Mouse (Mus musculus) megakaryocyte, adult 5-6 weeks (primary cell): ENCODE data around the gene Shb. TPM values are rescaled to one million over a fixed set of nuclear protein-coding genes. Genes with fewer than 3 reads are reported as not detected.
A peak's percentile ranks its signal among the peaks of the same experiment; 100 is the strongest.
"Not testable (repeated sequence)": the region's sequence is repeated elsewhere in the genome, so short reads cannot be mapped to it uniquely, and the experiment has no call there.

Source experiments
- ATAC-seq: 2 replicates; pipeline ENCODE4 v1.8.0; 2016; ENCODE audit warnings: mild to moderate bottlenecking, inconsistent platforms; ENCODE audit not compliant: poor library complexity, severe bottlenecking
- total RNA-seq, 2 experiments: library from RNA; stranded (forward) in 1 of 2; stranded (reverse) in 1 of 2; fragments of 153-499, 151-499 nt in 1 of 2; fragments of 221-1000, 200-1000 nt in 1 of 2; gene quantifications; 2 replicates each; pipeline versions ENCODE4 v1.2.3 to v1.2.4; 2015 to 2017

The Shb gene
- total RNA-seq, 2 experiments from 2014 or later, result 1.8 to 3.9 TPM

DNA sequence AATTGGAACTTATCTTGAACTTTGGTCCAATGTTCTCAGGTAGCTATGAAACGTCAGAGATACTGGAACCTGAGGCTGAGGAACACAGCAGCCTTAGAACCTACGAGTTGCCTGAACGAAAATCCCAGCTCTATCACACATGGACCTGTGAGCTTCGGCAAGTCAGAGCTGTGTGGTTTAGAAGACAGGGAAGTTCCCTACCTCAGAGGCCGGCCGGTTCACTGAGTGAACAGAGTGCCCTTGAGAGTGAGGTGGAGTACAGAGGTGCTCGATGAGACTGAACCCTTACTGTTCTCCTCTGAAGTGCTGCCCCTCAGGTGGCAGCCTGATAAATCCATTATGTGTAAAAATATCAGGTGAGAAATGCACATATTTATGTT, 128.8 kb downstream of the Shb start:
- no peak for ATAC-seq

DNA sequence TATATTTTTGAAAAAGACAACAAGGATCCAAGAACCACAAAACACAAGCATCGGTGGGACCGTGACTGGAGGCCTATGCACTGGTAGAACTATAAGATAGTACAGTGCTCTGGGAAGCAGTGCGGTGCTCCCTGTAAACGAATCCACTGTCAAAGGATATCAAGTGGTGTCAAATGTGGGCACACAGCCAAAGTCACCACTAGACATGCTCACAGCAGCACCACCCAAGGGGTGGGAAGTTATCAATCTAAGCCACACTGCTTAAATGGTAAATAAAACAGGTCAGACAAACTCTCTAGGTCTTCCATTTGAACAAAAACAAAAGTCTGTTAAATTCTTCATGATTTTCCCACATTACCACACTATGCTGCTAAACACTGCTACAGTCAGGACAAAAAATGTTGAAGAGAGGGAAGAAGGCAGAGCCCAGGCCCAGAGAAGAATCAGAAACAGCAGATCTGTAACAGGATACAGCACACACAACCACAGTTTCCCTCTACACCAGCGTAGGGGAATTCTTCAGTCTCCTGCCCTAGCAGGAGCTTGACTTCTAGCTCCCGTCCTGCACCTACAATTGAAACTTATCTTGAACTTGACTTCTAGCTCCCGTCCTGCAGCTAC, 129.3 kb downstream of the Shb start:
- ATAC-seq, result peak; percentile 25; the same call in 1 of the 2 replicates

DNA sequence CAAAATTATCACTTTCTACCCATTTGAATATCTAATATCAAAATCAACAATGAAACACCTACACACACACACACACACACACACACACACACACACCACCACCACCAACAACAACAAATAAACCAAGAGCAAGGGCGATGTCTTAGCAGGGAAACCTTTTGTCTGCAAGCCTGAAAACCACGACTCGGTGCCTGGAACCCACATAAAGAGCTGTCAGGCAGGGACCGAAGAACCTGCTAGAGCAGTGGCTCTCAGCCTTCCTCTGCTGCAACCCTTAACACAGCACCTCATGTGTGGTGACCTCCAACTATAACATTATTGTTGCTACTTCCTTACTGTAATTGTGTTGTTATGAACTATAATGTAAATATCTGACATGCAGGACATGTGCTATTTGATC, 130.0 kb downstream of the Shb start:
- no peak for ATAC-seq

GRCm38 (mm10) chr4:45399421-45400210, 132.7 kb downstream of the Shb start:
- no peak for ATAC-seq

- ATAC-seq, result not testable (repeated sequence)
Measured at GRCm38 (mm10) chr4:45398315-45398714, 134.0 kb downstream of the Shb start.

GRCm38 (mm10) chr4:45396211-45396610, 136.1 kb downstream of the Shb start:
- peak; percentile 24; the same call in 1 of the 2 replicates for ATAC-seq

GRCm38 (mm10) chr4:45393658-45394057, 138.6 kb downstream of the Shb start:
- peak; percentile 67 for ATAC-seq

DNA sequence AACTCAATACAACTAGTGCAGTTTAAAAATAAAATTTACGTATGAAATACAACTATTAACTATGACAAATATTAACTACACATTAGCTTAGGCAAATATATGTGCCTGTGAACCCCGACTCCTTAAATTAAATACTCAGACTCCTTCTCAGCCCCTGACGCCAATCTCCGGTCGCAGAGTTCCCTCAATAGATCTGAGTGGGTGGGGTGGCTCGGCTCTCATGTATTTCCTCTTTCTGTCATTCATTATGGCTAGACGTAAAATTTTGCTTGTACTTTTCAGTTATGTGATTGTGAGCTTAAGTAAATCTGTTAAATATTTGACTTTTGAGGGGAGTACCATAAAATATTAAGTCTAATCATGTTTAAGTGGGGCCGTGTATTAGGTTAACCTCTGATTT, 139.3 kb downstream of the Shb start:
- peak; percentile 67 for ATAC-seq

DNA sequence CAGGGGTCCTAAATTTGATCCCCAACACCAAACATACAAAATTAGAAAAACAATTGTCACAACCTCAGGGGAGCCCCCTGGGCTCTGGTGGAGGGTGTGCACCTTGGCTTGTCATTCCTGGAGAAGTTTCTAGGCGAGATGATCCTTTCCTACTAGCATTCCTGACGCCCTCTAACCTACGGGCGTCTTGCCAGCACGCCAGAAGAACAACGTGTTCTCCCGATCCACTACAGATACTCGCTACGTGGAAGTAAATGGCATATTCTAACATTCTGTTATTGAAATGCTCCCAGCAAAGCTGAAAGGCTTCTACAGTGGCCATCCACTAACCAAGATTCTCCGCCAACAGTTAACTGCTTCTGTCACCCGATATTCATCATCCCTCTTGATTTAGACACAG, 139.7 kb downstream of the Shb start:
- ATAC-seq, result 0 out of 2 replicates have a peak, but pooled peaks have one; percentile 6

DNA sequence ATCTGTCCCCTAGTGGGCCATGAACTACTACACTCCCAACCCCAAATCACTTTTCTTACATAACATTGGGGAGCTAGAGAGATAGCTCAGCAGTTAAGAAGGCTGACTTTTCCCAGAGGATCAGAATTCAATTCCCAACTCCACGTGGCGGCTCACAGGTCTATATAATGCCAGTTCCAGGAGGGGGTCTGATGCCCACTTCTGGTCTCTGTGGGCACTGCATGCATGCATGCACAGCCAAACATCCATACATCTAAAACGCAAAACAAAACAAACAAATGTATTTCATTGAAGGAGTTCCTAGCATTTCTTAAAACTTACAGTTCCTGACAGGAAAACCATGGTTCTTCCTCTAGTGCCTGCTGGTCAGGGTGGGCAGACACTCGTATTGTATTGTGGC, 140.2 kb downstream of the Shb start:
- no peak for ATAC-seq

DNA sequence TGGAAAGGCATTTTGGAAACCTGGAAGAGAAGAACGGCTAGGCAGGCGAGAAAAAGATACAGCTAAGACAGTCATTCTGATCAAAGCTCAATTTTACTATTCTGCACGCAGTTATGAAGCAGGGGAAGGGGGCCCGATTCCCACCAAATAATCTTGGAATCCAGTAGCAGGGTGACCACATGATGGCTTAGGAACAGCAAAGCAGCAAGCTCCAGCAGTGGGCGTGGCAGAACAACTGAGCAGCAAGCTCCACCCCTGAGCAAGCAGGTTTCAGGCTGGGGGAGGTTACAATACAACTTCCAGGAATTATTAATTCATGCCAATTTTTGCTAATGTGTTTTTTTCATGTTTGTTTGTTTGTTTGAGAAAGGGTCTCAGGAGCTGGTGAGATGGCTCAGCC, 145.0 kb downstream of the Shb start:
- ATAC-seq, result not testable (repeated sequence)

- not testable (repeated sequence) for ATAC-seq
Measured at GRCm38 (mm10) chr4:45382133-45382532, 150.1 kb downstream of the Shb start.

GRCm38 (mm10) chr4:45380903-45381580, 151.2 kb downstream of the Shb start:
- not testable (repeated sequence) for ATAC-seq

DNA sequence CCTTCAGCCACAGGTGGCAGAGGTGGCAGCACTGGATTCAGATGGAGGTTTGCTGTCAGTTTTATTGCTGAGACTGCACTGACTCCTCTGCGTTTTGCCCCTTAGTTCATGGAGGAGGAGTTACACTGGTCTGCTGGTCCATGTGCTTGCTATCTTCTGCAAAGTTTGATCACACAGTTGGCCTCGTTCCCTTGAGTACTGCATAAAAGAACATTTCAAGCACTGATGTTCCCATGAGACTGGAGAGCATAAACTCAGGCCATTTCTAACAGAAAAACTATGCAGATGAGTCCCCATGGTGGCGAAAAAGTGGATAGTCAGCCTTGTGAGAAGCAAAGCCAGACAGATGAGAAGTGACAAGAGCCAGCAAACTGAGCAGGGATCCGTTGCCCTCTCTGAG, 155.7 kb downstream of the Shb start:
- ATAC-seq, result no peak

- ATAC-seq, result no peak
Measured at GRCm38 (mm10) chr4:45374879-45375278, 157.4 kb downstream of the Shb start.

Other genes with a start within 250 kb of the Shb start
- 5.8 and 11.3 TPM in 2 replicates for gene Trmt10b, start 235.3 kb downstream of the Shb start, total RNA-seq (2015)
- gene Trmt10b, start 235.3 kb downstream of the Shb start, total RNA-seq (2017), result 15.9 and 16.2 TPM in 2 replicates
- 16.8 and 19.6 TPM in 2 replicates for gene Dcaf10, start 190.4 kb downstream of the Shb start, total RNA-seq (2015)
- 10.0 and 11.7 TPM in 2 replicates for gene Dcaf10, start 190.4 kb downstream of the Shb start, total RNA-seq (2017)
- 50.9 and 54.3 TPM in 2 replicates for gene Exosc3, start 189.7 kb downstream of the Shb start, total RNA-seq (2015)
- gene Exosc3, start 189.7 kb downstream of the Shb start, total RNA-seq (2017), result 100 and 103 TPM in 2 replicates
- 29.2 and 29.3 TPM in 2 replicates for gene Slc25a51, start 123.7 kb downstream of the Shb start, total RNA-seq (2015)
- gene Slc25a51, start 123.7 kb downstream of the Shb start, total RNA-seq (2017), result 21.5 and 26.1 TPM in 2 replicates